In genomic region chr17:23829064-23829619, GRCm38 (mm10) we compare ENCODE assay signal across 7 mouse cellular contexts. TPM values are rescaled to one million over a fixed set of nuclear protein-coding genes. Genes with fewer than 3 reads are reported as not detected.
DNase-seq lines count a peak whose midpoint lies in the region; ATAC-seq lines count a peak whose summit lies in the region.

Gene Elob (minus strand): TSS chr17:23829136.

- H3K4me1 ChIP-seq in embryonic facial prominence, embryonic 12.5 days, result peaks cover 12% of the 10 kb centered on the region; the same call in 1 of the 2 replicates
- peaks cover 5% of the 10 kb centered on the region; the same call in 1 of the 2 replicates for H3K4me1 ChIP-seq in limb, embryonic 11.5 days (ENCODE audit: control insufficient read depth, insufficient read depth, low read length)
- H3K4me1 ChIP-seq in midbrain, embryonic 14.5 days (ENCODE audit: control insufficient read depth, insufficient read depth, low read length), result peaks cover 19% of the 10 kb centered on the region

- no peaks in the 10 kb centered on the region for H3K9me3 ChIP-seq in embryonic facial prominence, embryonic 12.5 days
- no peaks in the 10 kb centered on the region for H3K9me3 ChIP-seq in limb, embryonic 11.5 days (ENCODE audit: control insufficient read depth, low read length)
- no peaks in the 10 kb centered on the region for H3K9me3 ChIP-seq in midbrain, embryonic 14.5 days (ENCODE audit: control insufficient read depth, low read length)

- H3K27ac ChIP-seq in embryonic facial prominence, embryonic 12.5 days, result peak within 1 kb of the TSS; percentile 85
- H3K27ac ChIP-seq in limb, embryonic 11.5 days (replicated peaks; ENCODE audit: low read depth, low read length), result peak within 1 kb of the TSS; percentile 83
- peak within 1 kb of the TSS; percentile 97 for H3K27ac ChIP-seq in midbrain, embryonic 14.5 days (replicated peaks; ENCODE audit: low read depth, low read length)

- ATAC-seq in embryonic facial prominence, embryonic 12.5 days (ENCODE audit: insufficient number of reproducible peaks, insufficient read depth, low FRiP score, low TSS enrichment), result peak; percentile 87
- ATAC-seq in limb, embryonic 11.5 days (ENCODE audit: insufficient number of reproducible peaks, low FRiP score, low TSS enrichment, low read depth), result peak; percentile 92
- ATAC-seq in midbrain, embryonic 14.5 days (ENCODE audit: low FRiP score, low TSS enrichment), result peak; percentile 96

- peaks cover 17% of the 10 kb centered on the region; the same call in 1 of the 2 replicates for H3K27me3 ChIP-seq in embryonic facial prominence, embryonic 12.5 days
- H3K27me3 ChIP-seq in limb, embryonic 11.5 days (ENCODE audit: control insufficient read depth, insufficient read depth, low read length), result no peaks in the 10 kb centered on the region
- H3K27me3 ChIP-seq in midbrain, embryonic 14.5 days (ENCODE audit: control insufficient read depth, insufficient read depth, low read length), result 0 out of 2 replicates have a peak, but pooled peaks cover 3% of the 10 kb centered on the region

- H3K4me3 ChIP-seq in embryonic facial prominence, embryonic 12.5 days, result peak within 1 kb of the TSS; percentile 89
- peak within 1 kb of the TSS; percentile 81 for H3K4me3 ChIP-seq in limb, embryonic 11.5 days (ENCODE audit: low read depth, low read length)
- peak within 1 kb of the TSS; percentile 58 for H3K4me3 ChIP-seq in midbrain, embryonic 14.5 days (replicated peaks; ENCODE audit: low read depth, low read length)

- peak within 1 kb of the TSS; percentile 85 for H3K4me2 ChIP-seq in embryonic facial prominence, embryonic 12.5 days (replicated peaks)
- peak within 1 kb of the TSS; percentile 84 for H3K4me2 ChIP-seq in limb, embryonic 11.5 days (ENCODE audit: low read depth, severe bottlenecking)
- H3K4me2 ChIP-seq in midbrain, embryonic 14.5 days (ENCODE audit: low read length), result peak within 1 kb of the TSS; percentile 78

- DNase-seq in adrenal gland, postnatal 25 days, result peak; percentile 84
- DNase-seq in heart, adult 11 months, result peak; percentile 99
- peak; percentile 89 for DNase-seq in kidney, adult 18-20 months
- peak; percentile 88 for DNase-seq in limb, embryonic 11.5 days (ENCODE audit: low spot score)
- DNase-seq in midbrain, embryonic 14.5 days, result peak; percentile 96
- peak; percentile 73 for DNase-seq in spleen, adult 18-20 months

- under 1% methylated on average over 26 of the region's 42 CpGs for WGBS in embryonic facial prominence, embryonic 12.5 days
- 1% methylated on average over 31 of the region's 42 CpGs for WGBS in limb, embryonic 11.5 days
- WGBS in midbrain, embryonic 14.5 days, result under 1% methylated on average over 37 of the region's 42 CpGs

- H3K9ac ChIP-seq in embryonic facial prominence, embryonic 12.5 days, result peak within 1 kb of the TSS; percentile 83
- H3K9ac ChIP-seq in limb, embryonic 11.5 days (ENCODE audit: low read length), result peak within 1 kb of the TSS; percentile 82
- peak within 1 kb of the TSS; percentile 65 for H3K9ac ChIP-seq in midbrain, embryonic 14.5 days (replicated peaks; ENCODE audit: low read length)

- H3K36me3 ChIP-seq in embryonic facial prominence, embryonic 12.5 days, result peaks cover 25% of the 10 kb centered on the region
- H3K36me3 ChIP-seq in limb, embryonic 11.5 days (ENCODE audit: control insufficient read depth, insufficient read depth, low read length), result peaks cover 6% of the 10 kb centered on the region
- H3K36me3 ChIP-seq in midbrain, embryonic 14.5 days (ENCODE audit: control insufficient read depth, insufficient read depth, low read length), result peaks cover 32% of the 10 kb centered on the region

RNA-seq across cellular contexts. Expression of gene Elob, which starts in this region (rescaled TPM):
- total RNA-seq in adrenal gland, postnatal 25 days (2021), result 350 and 361 TPM in 2 replicates
- 1,164 and 1,169 TPM in 2 replicates for polyA plus RNA-seq in embryonic facial prominence, embryonic 12.5 days (2016; fragmentation: Nextera tagmentation; extraction: Ambion mirVana)
- 1,135 and 1,167 TPM in 2 replicates for polyA plus RNA-seq in limb, embryonic 11.5 days (2014; fragmentation: Nextera tagmentation; extraction: Ambion mirVana)
- 1,255 and 1,621 TPM in 2 replicates for polyA plus RNA-seq in midbrain, embryonic 14.5 days (2014; fragmentation: Nextera tagmentation; extraction: Ambion mirVana)

Comparison
In these comparisons a context has a peak if more than half of its experiments do, and no peak if none do; other contexts are left out.
1. Peak in every context shown above with its lines: DNase-seq, ATAC-seq, H3K4me3 ChIP-seq and H3K27ac ChIP-seq.